In the genomic region with DNA sequence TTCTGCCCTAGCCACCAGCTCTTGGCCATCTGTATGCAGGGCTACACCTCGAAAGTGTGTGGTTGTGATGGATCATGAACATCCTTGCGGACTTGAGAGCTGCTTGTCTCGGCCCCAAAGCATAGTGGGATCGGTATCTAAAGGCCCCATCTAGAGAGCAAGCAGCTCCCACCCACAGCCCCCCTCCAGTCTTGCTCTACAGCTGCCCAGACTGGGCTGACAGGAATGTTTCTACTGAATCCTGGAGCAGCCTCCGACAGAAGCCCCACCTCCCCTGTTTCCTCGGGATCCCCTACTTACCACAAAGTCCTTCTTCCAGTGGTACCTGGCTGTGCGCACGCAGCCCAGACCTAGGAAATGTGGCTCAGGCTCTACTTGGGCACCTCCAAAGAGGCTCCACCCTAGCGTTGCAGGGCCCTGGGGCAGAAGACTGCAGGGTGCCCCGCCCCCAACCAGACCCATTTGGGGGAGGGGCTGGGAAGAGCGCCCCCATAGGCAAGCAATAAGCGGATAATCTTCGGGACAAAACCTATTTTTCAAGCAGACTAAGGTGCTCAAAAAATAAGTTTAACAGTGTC, we compare ENCODE assay signal across 11 mouse cellular contexts. TPM values are rescaled to one million over a fixed set of nuclear protein-coding genes. Genes with fewer than 3 reads are reported as not detected.
DNase-seq lines count a peak whose midpoint lies in the region; ATAC-seq and TF ChIP-seq lines count a peak whose summit lies in the region.
"Had no signal": no experiment of that assay in that cellular context is flagged by ENCODE, and none has a peak within 500 bp of the region (broad histone marks: within the 10 kb centered on the region; RNA-seq: fewer than 3 reads in every experiment).

A gene (minus strand): TSS at position 428 of the 578 bp plus-strand sequence.

- TF ChIP-seq CTCF in kidney, adult 2 months (conservative IDR thresholded peaks at IDR 0.05; ENCODE audit: insufficient read depth, insufficient read length, low read depth, low read length): no peak

- H3K4me1 ChIP-seq in kidney, adult 2 months (ENCODE audit: control insufficient read depth, insufficient read depth, low read length): 0 out of 2 replicates have a peak, but pooled peaks cover 2% of the 10 kb centered on the region
- H3K4me1 ChIP-seq in embryonic facial prominence, embryonic 14.5 days (ENCODE audit: control insufficient read depth, insufficient read depth, low read length): peaks cover 15% of the 10 kb centered on the region; the same call in 1 of the 2 replicates
- H3K4me1 ChIP-seq in limb, embryonic 15.5 days: peaks cover 24% of the 10 kb centered on the region

- H3K27me3 ChIP-seq in kidney, adult 2 months (replicated peaks; ENCODE audit: control insufficient read depth, insufficient read depth, low read length): no peaks in the 10 kb centered on the region
- no peaks in the 10 kb centered on the region for H3K27me3 ChIP-seq in embryonic facial prominence, embryonic 14.5 days (replicated peaks; ENCODE audit: control insufficient read depth, insufficient read depth, low read length)
- H3K27me3 ChIP-seq in limb, embryonic 15.5 days: no peaks in the 10 kb centered on the region

- peak within 1 kb of the TSS; percentile 45 for H3K4me2 ChIP-seq in embryonic facial prominence, embryonic 14.5 days (ENCODE audit: low read depth, low read length)
- peak within 1 kb of the TSS; percentile 43 for H3K4me2 ChIP-seq in limb, embryonic 15.5 days

- no peaks in the 10 kb centered on the region for H3K36me3 ChIP-seq in kidney, adult 2 months (ENCODE audit: control insufficient read depth, insufficient read depth, low read length)
- H3K36me3 ChIP-seq in embryonic facial prominence, embryonic 14.5 days (ENCODE audit: control insufficient read depth, insufficient read depth, low read length): no peaks in the 10 kb centered on the region
- no peaks in the 10 kb centered on the region for H3K36me3 ChIP-seq in limb, embryonic 15.5 days

- DNase-seq in kidney, adult 2 months: no peak
- DNase-seq in kidney, adult 11 months: no peak
- DNase-seq in ZHBTc4 (ENCODE audit: low read depth, low spot score): peak; percentile 57
- peak; percentile 64 for DNase-seq in embryonic facial prominence, embryonic 14.5 days (ENCODE audit: low spot score)
- DNase-seq in layer of hippocampus, postnatal 25 days (ENCODE audit: extremely low spot score in 1 of 2, low spot score in 1 of 2): no peak
- DNase-seq in spleen, postnatal 14 days (ENCODE audit: low spot score in 2 of 2): no peak
- DNase-seq in adrenal gland, postnatal 14 days: no peak
- DNase-seq: cerebellum, adult 8-10 months; right cerebral cortex, postnatal 14 days had no signal

- no peaks in the 10 kb centered on the region for H3K9me3 ChIP-seq in embryonic facial prominence, embryonic 14.5 days (ENCODE audit: control insufficient read depth, low read length)
- H3K9me3 ChIP-seq in limb, embryonic 15.5 days: no peaks in the 10 kb centered on the region

- no peak within 1 kb of the TSS for H3K4me3 ChIP-seq in kidney, adult 2 months (ENCODE audit: insufficient read depth, low read depth, low read length)
- peak within 1 kb of the TSS; percentile 17 for H3K4me3 ChIP-seq in embryonic facial prominence, embryonic 14.5 days (ENCODE audit: low read depth, low read length)
- H3K4me3 ChIP-seq in limb, embryonic 15.5 days: peak within 1 kb of the TSS; percentile 29

- 0 out of 2 replicates have a peak within 1 kb of the TSS, but pooled peaks have one; percentile 2 for H3K9ac ChIP-seq in embryonic facial prominence, embryonic 14.5 days (ENCODE audit: low read depth, low read length)
- H3K9ac ChIP-seq in limb, embryonic 15.5 days: no peak within 1 kb of the TSS

- 39% methylated on average over 13 of the region's 13 CpGs for WGBS in kidney, adult 2 months
- WGBS in embryonic facial prominence, embryonic 14.5 days: 25% methylated on average over 13 of the region's 13 CpGs
- WGBS in limb, embryonic 15.5 days: 24% methylated on average over 13 of the region's 13 CpGs

- no peak within 1 kb of the TSS for H3K27ac ChIP-seq in kidney, adult 2 months (ENCODE audit: insufficient read depth, low read depth, low read length)
- peak within 1 kb of the TSS; percentile 53 for H3K27ac ChIP-seq in embryonic facial prominence, embryonic 14.5 days (replicated peaks; ENCODE audit: low read depth, low read length)
- peak within 1 kb of the TSS; percentile 63 for H3K27ac ChIP-seq in limb, embryonic 15.5 days

- no peak for TF ChIP-seq POLR2A in kidney, adult 2 months (IDR thresholded peaks at IDR 0.05; ENCODE audit: low read depth, low read length)

- peak; percentile 75 for ATAC-seq in embryonic facial prominence, embryonic 14.5 days (ENCODE audit: low read depth)
- no peak for ATAC-seq in limb, embryonic 15.5 days (ENCODE audit: insufficient number of reproducible peaks, low FRiP score, low TSS enrichment, low read depth)

RNA-seq across cellular contexts. Expression of the gene that starts here (rescaled TPM):
- 10.8 and 11.2 TPM in 2 replicates for polyA plus RNA-seq in kidney, adult 2 months (2012; rRNA removed)
- 27.9 and 33.5 TPM in 2 replicates for polyA plus RNA-seq in embryonic facial prominence, embryonic 14.5 days (2014; fragmentation: Nextera tagmentation; extraction: Ambion mirVana)
- polyA plus RNA-seq in limb, embryonic 15.5 days (2015; fragmentation: Nextera tagmentation; extraction: Ambion mirVana): 41.0 and 41.7 TPM in 2 replicates
- total RNA-seq in layer of hippocampus, postnatal 25 days (2021): 1 to 10 TPM; 2.0 to 2.5 TPM
- 8.8 and 10.1 TPM in 2 replicates for total RNA-seq in adrenal gland, postnatal 14 days (2021)
- total RNA-seq: left cerebral cortex, postnatal 25 days had no signal

Comparison
In these comparisons a context has a peak if more than half of its experiments do, and no peak if none do; other contexts are left out.
1. DNase-seq: peak in ZHBTc4 (single experiment) and embryonic facial prominence, embryonic 14.5 days (single experiment); none in kidney, adult 2 months (single experiment), kidney, adult 11 months (single experiment), layer of hippocampus, postnatal 25 days (0 of 2), spleen, postnatal 14 days (0 of 2) and adrenal gland, postnatal 14 days (single experiment).